Mouse (Mus musculus) forebrain, postnatal 0 days (tissue): ENCODE results near the gene Commd3. TPM values are rescaled to one million over a fixed set of nuclear protein-coding genes. Genes with fewer than 3 reads are reported as not detected.

ENCODE experiments used
- ATAC-seq: fragments of 200-750 bp; cut with Nextera tagmentation; 2 replicates; pipeline ENCODE4 v1.8.0; 2017; ENCODE audit warnings: mild to moderate bottlenecking, moderate library complexity
- DNase-seq: peaks from one replicate; pipeline ENCODE4 v3.0.0-alpha.2; 2015
- H3K27ac ChIP-seq: fragments of 300-500 bp; sonication (generic); 2 replicates; pipeline ENCODE4 v1.5.1; 2014; ENCODE audit warnings: low read depth, mild to moderate bottlenecking, antibody characterized with exemption, low read length, moderate library complexity, mixed read lengths
- H3K27me3 ChIP-seq: fragments of 300-500 bp; sonication (generic); 2 replicates; pipeline ENCODE4 v1.6.1; 2014; ENCODE audit warnings: mild to moderate bottlenecking, low read length, mixed read lengths; ENCODE audit not compliant: insufficient read depth
- H3K36me3 ChIP-seq: fragments of 300-500 bp; sonication (generic); 2 replicates; pipeline ENCODE4 v1.6.1; 2014; ENCODE audit warnings: mild to moderate bottlenecking, moderate library complexity; ENCODE audit not compliant: insufficient read depth
- H3K4me1 ChIP-seq: fragments of 300-500 bp; sonication (generic); 2 replicates; pipeline ENCODE4 v1.6.1; 2014; ENCODE audit warnings: antibody characterized with exemption; ENCODE audit not compliant: insufficient read depth
- H3K4me2 ChIP-seq: fragments of 300-500 bp; sonication (generic); 2 replicates; pipeline ENCODE4 v1.6.1; 2014; ENCODE audit warnings: low read depth, mild to moderate bottlenecking, moderate library complexity
- H3K4me3 ChIP-seq: fragments of 300-500 bp; sonication (generic); 2 replicates; pipeline ENCODE4 v1.5.1; 2014; ENCODE audit warnings: low read depth, low read length, mixed read lengths
- H3K9ac ChIP-seq: fragments of 300-500 bp; sonication (generic); 2 replicates; pipeline ENCODE4 v1.6.1; 2014; ENCODE audit warnings: mild to moderate bottlenecking
- H3K9me3 ChIP-seq: fragments of 300-500 bp; sonication (generic); 2 replicates; pipeline ENCODE4 v1.6.1; 2016; ENCODE audit warnings: low read length
- CTCF ChIP-seq: sonication (generic); IDR thresholded peaks from 2 replicates; pipeline ENCODE4 v1.5.1; 2016; ENCODE audit warnings: antibody characterized with exemption, control low read depth, low read depth
- WGBS: fragments of 180-500 bp; shearing (Covaris S2); extraction: QIAGEN DNeasy Blood & Tissue Kit; methylation state at CpG from one replicate; pipeline ENCODE4 v1.1.7; 2014; 5-methylcytosine and 5-hydroxymethylcytosine counted together
- polyA plus RNA-seq: library from polyadenylated mRNA; unstranded; fragments of >200 nt; fragmentation: Nextera tagmentation; extraction: Ambion mirVana; gene quantifications from 2 replicates; pipeline ENCODE4 v1.2.1, GENCODE M21; 2015
- total RNA-seq: library from RNA; depleted of rRNA; stranded (reverse); fragments of >200 nt; gene quantifications from 2 replicates; pipeline ENCODE4 v1.2.3, GENCODE M21; 2014

Commd3 gene
- total and polyA plus RNA-seq, 2 experiments from 2014 or later: 184 to 256 TPM

- WGBS: 17% methylated on average over 6 of the region's 6 CpGs
- H3K27me3 ChIP-seq: no peaks in the 10 kb centered on the region
- H3K4me3 ChIP-seq: no peak overlapping the region
- TF ChIP-seq CTCF: no peak
- DNase-seq: no peak
- H3K4me1 ChIP-seq: 0 out of 2 replicates have a peak, but pooled peaks cover 6% of the 10 kb centered on the region
- no peak overlapping the region for H3K27ac ChIP-seq
- no peaks in the 10 kb centered on the region for H3K36me3 ChIP-seq
- no peaks in the 10 kb centered on the region for H3K9me3 ChIP-seq
- no peak overlapping the region for H3K9ac ChIP-seq
- no peak for ATAC-seq
- H3K4me2 ChIP-seq: no peak overlapping the region
Measured at GRCm38 (mm10) chr2:18671041-18671440, 1.1 kb upstream of the Commd3 start.

GRCm38 (mm10) chr2:18672766-18673164 is 581 bp downstream of the Commd3 start:
- H3K36me3 ChIP-seq: no peaks in the 10 kb centered on the region
- DNase-seq: peak; percentile 71
- no peak for TF ChIP-seq CTCF
- peak overlapping the region; percentile 67 for H3K4me2 ChIP-seq
- no peaks in the 10 kb centered on the region for H3K27me3 ChIP-seq
- no peak for ATAC-seq
- peak overlapping the region; percentile 94 for H3K4me3 ChIP-seq
- H3K4me1 ChIP-seq: 0 out of 2 replicates have a peak, but pooled peaks cover 7% of the 10 kb centered on the region
- peak overlapping the region; percentile 99 for H3K9ac ChIP-seq
- H3K9me3 ChIP-seq: no peaks in the 10 kb centered on the region
- peak overlapping the region; percentile 97 for H3K27ac ChIP-seq
- 3% methylated on average over 11 of the region's 11 CpGs for WGBS

- Histone ChIP-seq H3K27ac (no peak overlapping the region), H3K36me3 (no peaks in the 10 kb centered on the region), H3K9me3 (no peaks in the 10 kb centered on the region), H3K27me3 (no peaks in the 10 kb centered on the region), H3K4me1 (0 out of 2 replicates have a peak, but pooled peaks cover 11% of the 10 kb centered on the region), H3K9ac (no peak overlapping the region), H3K4me2 (no peak overlapping the region), H3K4me3 (no peak overlapping the region)
- no peak for DNase-seq
- no peak for TF ChIP-seq CTCF
- ATAC-seq: no peak
- WGBS: 72% methylated on average over 4 of the region's 4 CpGs
Measured at GRCm38 (mm10) chr2:18673766-18674165, 1.6 kb downstream of the Commd3 start.

GRCm38 (mm10) chr2:18674193-18674902 is 2.2 kb downstream of the Commd3 start:
- Histone ChIP-seq H3K9ac (no peak overlapping the region), H3K27ac (no peak overlapping the region), H3K4me2 (no peak overlapping the region), H3K36me3 (no peaks in the 10 kb centered on the region), H3K9me3 (no peaks in the 10 kb centered on the region), H3K4me1 (0 out of 2 replicates have a peak, but pooled peaks cover 11% of the 10 kb centered on the region), H3K4me3 (no peak overlapping the region), H3K27me3 (0 out of 2 replicates have a peak, but pooled peaks cover 4% of the 10 kb centered on the region)
- WGBS: 81% methylated on average over 4 of the region's 4 CpGs
- DNase-seq: no peak
- ATAC-seq: no peak
- TF ChIP-seq CTCF: no peak

- ATAC-seq: no peak
- no peak for DNase-seq
- TF ChIP-seq CTCF: no peak
- whole genome bisulfite sequencing: 15% methylated on average over 38 of the region's 42 CpGs
- no peaks in the 10 kb centered on the region for H3K36me3 ChIP-seq
- peaks cover 18% of the 10 kb centered on the region for H3K4me1 ChIP-seq
- H3K9me3 ChIP-seq: no peaks in the 10 kb centered on the region
- H3K4me3 ChIP-seq: peak overlapping the region; percentile 99
- H3K27me3 ChIP-seq: peaks cover 11% of the 10 kb centered on the region
- peak overlapping the region; percentile 98 for H3K9ac ChIP-seq
- peak overlapping the region; percentile 98 for H3K27ac ChIP-seq
- peak overlapping the region; percentile 86 for H3K4me2 ChIP-seq
Measured at GRCm38 (mm10) chr2:18675681-18676456, 3.7 kb downstream of the Commd3 start.

GRCm38 (mm10) chr2:18676457-18676935 is 4.3 kb downstream of the Commd3 start:
- ATAC-seq (peak; percentile 80), DNase-seq (peak; percentile 94)
- peak overlapping the region; percentile 98 for H3K27ac ChIP-seq
- WGBS: 3% methylated on average over 23 of the region's 64 CpGs
- H3K27me3 ChIP-seq: peaks cover 11% of the 10 kb centered on the region
- no peaks in the 10 kb centered on the region for H3K9me3 ChIP-seq
- H3K4me1 ChIP-seq: peaks cover 18% of the 10 kb centered on the region
- H3K9ac ChIP-seq: peak overlapping the region; percentile 98
- peak overlapping the region; percentile 99 for H3K4me3 ChIP-seq
- H3K36me3 ChIP-seq: no peaks in the 10 kb centered on the region
- peak overlapping the region; percentile 86 for H3K4me2 ChIP-seq
- 0 out of 2 replicates have a peak, but pooled peaks have one; percentile 7 for TF ChIP-seq CTCF
